Mouse (Mus musculus): Measurements from ENCODE around the gene Kifc5b.
"Not testable (repeated sequence)": the region's sequence is repeated elsewhere in the genome, so short reads cannot be mapped to it uniquely, and the experiment has no call there.

The Kifc5b gene

DNA sequence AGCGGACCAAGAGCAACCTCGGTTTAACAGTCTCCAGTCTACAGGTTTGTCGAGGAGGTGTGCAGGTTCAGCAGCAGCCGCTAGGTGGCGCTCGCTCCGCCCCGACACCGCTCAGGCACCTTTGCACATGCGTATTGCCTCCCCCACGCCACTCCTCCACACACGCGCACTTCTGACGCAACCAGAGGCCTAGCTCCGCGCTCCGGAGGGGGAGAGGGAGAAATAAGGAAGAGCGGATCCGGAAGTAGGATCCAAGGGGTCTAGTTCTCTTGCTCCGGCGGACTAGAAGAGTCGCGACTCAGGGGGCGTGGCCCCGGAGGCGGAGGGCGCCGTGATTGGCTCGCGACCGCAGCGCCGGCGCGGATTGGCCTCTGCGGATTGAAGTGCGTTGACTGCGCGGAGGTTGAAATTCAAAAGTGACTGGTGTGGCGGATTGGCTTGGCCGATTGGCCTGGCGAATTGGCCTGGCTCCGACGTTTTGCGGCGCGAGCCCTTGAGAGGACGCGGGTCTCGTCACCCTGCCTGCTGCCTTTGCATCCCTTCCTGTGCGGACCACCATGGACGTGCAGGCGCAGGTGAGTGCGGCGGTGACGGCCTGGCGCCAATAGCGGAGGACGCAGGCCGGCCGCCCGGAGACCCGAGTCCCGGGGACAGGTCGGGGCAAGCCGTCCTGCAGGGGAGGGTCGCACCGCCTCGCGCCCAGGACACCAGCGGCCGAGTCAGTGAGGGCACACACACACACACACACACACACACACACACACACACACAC is at the start of gene Kifc5b:
TSS of gene Kifc5b (plus strand) at position 381 of the 772 bp plus-strand sequence.
- DNase-seq (ENCODE audit: low read depth) = peak; percentile 100

DNA sequence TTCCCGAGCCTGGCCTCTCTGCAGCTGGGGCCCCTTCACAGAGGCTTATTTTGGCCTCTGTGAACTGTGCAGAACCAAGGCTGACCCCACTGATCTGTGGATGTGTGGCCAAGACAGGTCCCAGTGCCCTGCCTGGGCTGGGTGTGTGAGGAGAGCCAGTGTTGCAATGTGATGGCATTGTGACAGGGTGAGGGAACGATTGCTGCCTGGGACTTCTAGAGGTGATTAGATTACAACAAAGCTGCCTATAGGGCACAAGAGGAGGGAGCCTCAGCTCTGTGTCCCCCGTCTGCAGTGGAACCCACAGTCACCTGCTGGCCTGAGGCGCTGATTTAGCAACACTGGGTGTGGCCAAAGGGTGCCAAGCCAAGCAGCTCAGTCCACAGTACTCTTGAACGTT is 48.1 kb upstream of the Kifc5b start:
- no peak for DNase-seq (ENCODE audit: low read depth)

DNA sequence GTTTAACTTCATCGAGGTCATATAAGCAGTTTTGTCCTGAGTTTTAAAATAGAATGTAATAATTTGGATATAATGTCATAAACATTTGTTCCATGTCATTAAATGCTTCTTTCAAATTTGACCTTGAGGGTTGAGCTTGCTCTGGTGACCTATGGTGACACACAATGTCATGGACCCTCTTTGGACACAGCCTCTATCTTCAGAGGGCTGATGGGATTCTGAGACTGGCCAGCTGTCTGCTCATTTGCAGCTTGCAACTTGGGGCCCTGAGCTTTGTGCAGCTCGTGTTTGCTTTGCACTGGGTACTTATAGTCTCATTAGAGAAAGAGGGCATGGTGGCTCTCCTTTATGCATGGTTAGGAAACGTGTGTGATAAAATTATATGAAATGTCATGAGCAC is 44.0 kb upstream of the Kifc5b start:
- DNase-seq (ENCODE audit: low read depth) = no peak

DNA sequence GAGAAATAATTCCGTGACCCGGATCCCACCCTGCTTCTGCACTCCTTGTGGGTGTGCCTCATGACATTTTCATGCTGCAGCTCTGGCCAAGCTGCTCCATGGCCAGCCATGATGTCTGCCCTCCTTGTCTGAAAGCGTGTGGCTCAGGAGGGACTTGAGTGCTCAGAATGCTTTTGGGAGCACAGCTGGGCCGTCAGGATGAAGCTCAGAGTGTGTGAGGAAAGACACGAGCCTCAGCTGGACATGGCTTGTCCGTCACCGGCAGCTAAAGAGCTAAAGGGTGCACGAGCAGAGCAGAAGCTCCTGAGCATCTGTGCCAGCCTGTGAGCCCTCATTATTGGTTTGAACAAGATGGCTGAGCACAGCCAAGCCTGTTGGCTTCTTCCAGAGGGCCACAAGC is 43.4 kb upstream of the Kifc5b start:
- no peak for DNase-seq (ENCODE audit: low read depth)

DNA sequence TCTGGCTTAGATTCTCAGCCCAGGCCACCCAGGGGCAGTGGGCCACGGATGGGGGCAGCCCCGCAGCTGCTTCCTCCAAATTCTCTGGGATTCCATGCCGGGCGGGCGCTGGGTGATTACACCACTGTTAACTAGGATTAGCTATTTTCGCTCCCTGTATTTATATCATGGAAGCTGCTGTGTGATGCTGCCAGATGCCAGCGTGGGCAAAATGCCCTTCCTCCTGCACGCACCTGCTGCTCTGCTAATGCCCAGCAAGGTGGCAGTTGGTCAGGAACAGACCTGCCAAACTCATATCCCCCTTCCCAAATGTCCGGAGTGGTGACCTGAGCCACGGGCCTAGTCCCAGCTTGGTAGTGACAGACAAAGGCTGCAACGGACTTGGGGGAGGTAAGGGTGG is 42.3 kb upstream of the Kifc5b start:
- DNase-seq (ENCODE audit: low read depth) = no peak

DNA sequence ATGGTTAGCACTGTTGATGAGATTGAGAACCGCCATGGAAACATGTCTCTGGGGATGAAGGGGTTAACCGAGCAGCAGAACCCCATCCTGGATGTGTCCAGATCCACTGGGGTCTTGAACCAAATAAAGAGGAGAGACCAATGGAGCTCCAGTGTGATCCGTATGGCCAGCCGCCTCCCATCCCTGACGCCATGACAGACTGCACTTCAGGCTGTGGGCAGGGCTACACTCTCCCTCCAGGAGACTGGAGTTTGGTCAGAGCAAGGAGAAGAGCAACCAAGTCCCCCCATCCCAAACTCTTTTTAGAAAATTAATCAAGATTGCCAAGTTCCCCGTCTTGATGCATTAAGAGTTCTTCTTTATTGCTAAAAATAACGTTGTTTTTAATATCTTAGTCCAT is 39.0 kb upstream of the Kifc5b start:
- DNase-seq (ENCODE audit: low read depth) = no peak

DNA sequence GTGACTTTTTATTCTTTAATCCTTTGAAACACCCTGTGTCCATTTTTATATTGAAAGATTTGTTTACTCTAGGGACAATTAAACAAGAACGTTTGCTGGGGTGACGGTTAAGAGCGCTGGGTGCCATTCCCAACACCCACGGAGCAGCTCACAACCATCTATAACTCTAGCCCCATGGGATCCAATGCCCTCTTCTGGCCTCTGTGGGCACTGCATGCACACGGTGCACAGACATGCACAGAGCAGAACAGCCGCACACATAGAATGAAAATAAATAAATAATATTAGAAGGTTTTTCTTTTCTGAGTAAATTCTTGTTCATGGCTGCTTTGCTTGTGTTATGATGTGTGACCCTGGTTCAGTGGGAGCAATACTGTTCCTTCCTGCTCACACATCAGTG is 37.7 kb upstream of the Kifc5b start:
- no peak for DNase-seq (ENCODE audit: low read depth)

DNA sequence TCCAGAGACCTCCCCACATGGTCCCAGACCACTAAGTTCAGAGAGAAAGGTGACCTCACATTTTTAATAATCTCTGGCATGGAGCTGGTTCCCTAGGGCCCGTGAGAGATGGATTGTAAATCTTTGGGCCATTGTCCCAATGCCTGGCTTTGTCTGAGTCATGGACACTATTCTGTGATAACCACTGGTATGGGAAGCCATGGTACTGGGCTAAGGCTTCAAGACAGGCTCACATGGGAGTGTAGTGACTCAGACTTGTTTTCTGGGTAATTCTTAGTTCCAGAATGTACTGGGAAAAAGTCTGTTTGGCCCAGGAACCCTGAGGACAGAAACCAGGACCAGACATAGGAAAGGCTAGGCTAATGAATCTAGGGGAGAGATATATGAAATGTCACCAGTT is 34.2 kb upstream of the Kifc5b start:
- DNase-seq (ENCODE audit: low read depth) = peak; percentile 68

DNA sequence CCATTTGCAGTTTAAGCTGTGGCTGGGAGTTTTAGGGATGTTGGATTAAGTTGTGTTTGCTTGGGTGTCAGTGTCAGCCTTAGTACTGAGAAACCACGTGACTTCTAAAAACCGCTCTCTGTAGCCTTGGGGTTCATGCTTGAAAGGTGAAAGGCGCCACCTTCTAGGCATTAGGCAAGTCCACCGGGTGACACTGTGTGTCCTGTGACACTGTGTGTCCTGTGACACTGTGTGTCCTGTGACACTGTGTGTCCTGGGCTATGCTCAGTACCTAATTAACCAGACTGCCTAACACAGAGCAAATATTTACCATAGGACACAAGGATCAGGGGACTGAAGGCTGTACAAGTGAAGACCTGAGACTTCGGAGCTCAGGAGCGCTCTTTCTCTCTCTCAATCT is 33.3 kb upstream of the Kifc5b start:
- DNase-seq (ENCODE audit: low read depth) = no peak

DNA sequence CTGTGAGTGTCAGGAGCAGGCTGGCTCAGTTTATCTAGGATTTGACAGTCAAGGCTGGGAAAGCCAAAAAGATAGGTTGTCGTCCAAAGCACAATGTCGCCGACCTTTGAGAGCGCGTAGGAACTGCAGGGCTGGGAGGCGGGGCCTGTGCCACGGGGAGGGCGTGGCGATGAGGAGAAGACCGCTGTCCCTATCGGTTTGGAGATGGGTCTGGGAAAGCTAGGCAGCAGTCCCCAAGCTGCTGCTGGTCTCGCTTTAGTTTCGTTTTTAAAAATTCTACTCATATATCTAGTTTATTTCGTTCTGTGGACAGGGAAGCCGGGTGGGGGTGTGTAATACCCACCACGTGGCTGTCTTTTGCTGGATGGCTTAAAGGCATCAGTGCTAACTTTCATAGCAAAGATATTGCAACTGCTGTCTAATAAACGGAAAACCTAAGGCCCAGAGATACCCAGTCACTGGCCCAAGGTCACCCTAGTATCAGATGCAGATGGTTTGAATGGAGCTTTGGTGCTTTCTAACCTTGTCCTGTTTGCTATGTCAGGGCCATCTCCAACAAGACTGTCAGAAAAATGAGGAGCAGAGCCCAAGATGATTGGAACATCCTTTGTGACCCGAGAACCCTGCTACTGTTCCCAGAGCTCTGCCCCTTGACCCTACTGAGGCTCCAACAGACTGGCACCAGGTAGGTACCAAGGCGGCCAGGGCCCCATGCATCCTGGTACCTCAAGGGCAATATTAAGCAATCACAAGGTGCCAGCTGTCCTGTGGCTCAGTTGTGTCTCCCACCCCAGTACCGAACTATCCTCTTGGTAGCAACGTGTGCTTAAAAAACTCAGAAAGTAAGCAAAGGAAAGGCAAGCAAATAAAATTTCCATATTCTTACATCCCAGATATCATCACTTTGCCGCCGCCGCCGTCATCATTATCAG is 31.6 kb upstream of the Kifc5b start:
- peak; percentile 89 for DNase-seq (ENCODE audit: low read depth)

DNA sequence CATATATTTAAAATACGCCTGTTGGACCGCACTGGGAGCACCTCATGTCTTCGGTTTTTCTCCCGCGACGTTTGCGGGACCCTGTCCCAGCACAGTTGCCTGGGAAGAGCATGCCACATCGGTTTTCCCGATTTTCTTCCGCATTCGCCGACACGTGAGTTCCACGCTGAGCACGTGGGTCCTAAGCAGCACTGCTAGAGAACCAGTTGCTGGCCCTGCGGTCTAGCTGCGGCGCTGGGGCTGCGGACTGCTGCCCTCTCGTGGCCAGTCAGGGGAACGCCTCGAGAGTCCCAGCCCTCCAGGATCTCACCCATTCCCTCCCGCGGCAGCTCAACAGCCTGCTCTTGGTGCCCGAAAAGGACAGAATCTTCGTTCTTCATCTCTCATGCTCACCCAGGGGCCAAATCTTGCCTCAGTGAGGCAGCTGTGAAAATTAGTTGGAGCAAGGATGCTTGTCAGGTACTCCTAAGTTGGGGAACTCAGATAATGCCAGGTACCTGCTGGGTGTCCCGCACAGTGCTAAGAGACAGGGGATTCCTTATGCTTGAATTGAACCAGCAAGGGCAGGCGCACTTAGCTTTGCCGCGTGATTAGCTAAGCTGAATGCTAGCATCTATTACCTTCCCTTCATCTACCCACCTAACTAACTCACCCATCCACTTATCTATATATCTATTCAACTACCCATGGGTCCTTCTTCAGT is 30.7 kb upstream of the Kifc5b start:
- DNase-seq (ENCODE audit: low read depth) = peak; percentile 95

DNA sequence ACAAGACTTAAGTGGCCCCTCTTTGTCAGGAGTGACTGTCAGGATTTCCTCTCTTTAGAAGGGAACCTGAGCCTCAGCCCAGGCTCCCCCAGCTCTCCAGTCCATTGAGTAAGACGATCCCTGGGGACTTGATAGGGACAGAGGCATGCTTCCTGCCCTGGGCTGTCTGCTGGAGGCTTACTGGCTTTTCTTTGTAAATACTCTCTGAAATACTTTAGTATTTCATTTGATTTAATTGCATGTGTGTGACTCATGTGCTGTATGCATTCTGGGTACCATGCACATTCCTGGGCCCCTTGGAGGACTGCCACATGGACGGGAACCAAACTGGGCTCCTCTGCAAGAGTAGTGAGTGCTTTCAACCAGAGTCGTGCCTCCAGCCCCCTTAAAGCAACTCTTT is 29.0 kb upstream of the Kifc5b start:
- DNase-seq (ENCODE audit: low read depth) = peak; percentile 97

DNA sequence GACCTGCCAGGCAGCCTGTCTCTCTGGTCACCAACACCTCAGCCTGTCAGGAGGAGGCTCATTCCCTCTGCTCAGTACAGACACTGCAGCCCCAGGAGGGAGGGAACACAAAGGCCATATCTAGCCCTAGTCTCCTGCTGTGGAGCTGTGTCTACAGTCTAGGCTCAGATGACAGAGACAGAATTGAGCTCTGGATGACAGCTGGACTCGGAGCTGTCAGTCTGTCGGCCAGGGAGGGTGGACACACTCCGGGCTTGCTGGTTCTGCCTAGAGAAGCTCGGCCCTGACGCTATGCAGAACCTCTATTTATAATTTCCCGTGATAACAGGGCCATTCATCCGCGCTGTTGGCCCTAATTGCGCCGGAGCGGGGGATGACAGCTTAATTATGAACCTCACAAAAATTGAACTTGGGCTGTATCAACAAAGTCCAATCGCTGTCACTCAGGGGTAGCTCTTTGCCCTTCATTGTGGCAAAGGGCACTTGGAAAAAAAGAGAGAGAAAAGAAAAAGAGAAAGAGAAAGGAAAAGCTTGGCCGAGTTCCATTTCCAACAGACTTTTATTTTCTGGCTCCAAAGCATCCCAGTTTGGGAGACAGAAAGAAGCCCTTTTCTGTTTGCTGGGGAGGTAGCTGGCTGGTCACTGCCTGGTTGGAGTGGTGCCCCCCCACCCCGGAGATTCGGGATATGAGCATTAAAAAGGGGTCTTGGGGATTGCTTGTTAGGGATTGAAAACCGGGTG is 24.1 kb upstream of the Kifc5b start:
- DNase-seq (ENCODE audit: low read depth) = peak; percentile 54

DNA sequence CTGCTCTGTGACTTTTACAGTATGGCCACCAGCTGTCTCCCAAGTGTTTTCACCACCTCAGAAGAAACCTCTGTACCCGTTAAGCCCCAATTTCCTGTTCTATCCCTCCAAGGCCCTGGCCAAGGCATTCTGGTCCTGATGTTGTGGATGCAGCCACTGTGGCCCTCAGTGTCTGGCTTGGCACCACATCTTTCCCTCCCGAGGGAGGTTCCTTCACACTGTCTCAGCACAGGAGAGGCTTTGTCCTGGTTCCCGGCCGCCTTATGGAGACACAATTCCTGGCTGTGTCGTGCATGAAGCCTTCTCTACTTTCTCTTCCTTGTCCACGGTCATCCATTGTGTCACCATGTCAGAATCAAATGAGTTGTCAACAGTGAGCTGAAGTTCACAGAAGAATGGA is 23.4 kb upstream of the Kifc5b start:
- no peak for DNase-seq (ENCODE audit: low read depth)

DNA sequence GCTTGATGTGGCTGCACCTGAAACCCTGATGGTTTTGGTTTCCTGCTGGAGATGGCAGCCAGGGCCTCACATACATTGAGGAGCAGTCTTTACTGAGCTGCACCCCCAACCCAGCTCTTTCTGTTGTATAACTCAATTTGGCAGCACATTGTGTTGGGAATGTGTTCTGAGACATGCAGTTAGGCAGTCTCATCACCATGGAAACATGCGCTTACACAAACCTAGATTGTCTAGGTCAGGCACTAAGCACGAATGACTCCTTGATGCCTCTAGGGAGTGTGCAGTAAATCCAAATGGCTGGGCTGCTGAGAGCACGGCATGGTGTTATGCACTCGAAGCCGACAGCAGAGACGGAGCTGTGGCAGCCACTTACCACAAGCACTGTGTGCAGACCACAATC is 22.5 kb upstream of the Kifc5b start:
- DNase-seq (ENCODE audit: low read depth) = peak; percentile 63

DNA sequence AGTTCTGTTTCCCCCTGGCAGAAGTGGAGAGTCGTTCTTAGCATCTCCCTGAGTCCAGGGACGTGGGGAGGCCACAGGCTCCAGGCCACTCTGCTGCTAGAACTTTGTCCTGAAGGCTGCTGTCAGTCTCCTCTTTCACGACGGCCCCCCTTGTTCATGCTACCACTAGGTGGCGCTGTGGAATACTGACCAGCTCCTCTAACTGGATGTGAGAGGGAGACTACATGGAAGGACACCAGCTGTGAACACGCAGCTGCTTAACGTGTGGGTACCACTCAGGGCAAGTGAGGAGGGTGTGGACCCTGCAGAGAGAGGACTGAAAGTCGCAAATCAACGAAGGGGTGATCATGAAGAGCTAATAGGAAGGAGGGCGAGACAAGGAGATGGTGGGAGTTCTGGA is 21.3 kb upstream of the Kifc5b start:
- peak; percentile 76 for DNase-seq (ENCODE audit: low read depth)

DNA sequence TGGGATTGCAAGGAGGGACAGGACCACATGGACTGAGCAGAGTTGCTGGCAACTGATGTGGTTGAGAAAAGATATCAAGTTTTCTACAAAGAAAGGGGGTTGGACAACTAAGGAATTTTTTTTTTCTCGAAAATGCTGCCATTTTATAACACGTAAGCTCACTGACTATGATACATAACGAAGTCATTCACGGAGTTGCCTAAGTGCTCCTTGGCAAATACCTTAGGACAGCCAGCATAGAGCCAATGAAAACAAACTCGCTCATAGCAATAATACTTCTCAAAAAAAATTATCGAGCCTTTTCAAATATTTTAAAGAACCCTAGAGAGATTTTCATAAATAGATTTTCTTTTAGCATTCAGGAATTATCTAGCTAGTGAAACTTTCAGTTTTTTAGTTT is 16.0 kb upstream of the Kifc5b start:
- peak; percentile 84 for DNase-seq (ENCODE audit: low read depth)

DNA sequence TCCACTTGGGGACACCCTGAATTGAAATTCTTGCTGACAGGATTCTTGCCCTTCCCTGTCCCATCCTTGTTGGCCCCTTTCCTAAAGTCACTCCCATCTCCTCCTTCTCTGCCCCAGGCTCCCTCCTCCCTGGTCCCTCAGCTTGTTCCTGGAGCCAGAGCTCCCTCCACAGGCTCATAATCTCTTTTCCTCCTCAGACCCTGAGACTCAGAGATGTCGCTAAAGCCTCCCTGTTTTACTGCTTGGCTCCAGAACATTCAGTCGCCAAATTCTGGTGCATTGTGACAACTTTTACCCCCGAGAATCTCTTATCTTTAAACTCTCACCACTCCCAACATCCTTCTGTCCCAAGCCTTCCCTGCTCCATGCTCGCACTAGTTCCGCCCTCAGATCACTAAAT is 12.6 kb upstream of the Kifc5b start:
- peak; percentile 38 for DNase-seq (ENCODE audit: low read depth)

DNA sequence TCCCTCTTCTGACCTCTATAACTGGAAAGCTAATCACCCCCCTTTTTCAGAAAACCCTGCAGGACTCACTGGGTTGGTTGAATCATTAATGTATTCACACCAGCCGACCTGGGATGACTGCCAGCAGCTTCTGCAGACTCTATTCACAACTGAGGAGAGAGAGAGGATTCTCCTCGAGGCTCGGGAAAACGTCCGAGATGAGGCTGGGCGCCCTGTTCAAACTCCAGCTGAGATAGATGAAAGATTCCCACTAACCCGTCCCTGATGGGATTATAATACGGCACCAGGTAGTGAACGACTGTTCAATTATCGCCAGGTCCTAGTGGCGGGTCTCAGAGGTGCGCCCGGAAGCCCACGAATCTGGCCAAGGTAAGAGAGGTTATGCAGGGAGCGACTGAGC is 9.4 kb upstream of the Kifc5b start:
- DNase-seq (ENCODE audit: low read depth) = not testable (repeated sequence)

DNA sequence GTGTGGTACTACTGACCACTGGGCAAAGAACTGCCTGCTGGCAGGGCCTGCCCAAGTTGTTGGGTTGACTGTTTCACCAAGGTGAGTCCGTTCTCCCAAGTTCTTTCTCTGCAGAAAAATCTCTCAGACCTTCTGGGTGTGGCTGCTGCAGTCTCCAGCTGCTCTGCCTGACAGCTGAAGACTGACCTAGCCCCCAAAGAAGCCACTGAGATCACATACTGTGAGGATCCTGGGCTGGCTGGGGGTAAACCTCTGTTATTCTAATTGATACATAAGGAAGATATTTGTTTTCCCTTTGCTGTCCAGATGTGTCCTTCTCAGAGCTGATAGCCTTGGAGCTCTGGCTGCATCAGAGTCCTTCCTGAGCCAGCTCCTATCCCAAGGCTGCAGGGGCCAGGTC is 1.6 kb upstream of the Kifc5b start:
- no peak for DNase-seq (ENCODE audit: low read depth)

DNA sequence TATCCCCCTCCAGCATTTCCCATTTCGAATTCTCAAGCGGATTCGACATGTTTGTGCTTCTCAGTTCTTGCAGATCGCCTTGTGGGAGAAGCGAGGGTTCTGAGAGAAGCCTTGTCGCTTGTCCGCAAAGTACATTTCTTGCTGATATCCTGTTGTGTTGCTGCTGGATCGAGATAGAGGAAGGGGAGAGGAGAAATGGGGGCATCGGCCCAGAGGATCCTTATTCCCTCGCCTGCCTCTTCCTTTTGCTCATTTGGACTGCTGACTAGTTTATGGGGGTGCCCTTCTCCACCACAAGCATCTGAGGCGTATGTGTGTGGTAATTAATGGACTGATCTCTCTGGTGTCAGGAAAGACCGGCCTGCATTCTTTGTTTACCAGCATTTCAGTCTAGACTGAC is 669 bp downstream of the Kifc5b start:
- not testable (repeated sequence) for DNase-seq (ENCODE audit: low read depth)

DNA sequence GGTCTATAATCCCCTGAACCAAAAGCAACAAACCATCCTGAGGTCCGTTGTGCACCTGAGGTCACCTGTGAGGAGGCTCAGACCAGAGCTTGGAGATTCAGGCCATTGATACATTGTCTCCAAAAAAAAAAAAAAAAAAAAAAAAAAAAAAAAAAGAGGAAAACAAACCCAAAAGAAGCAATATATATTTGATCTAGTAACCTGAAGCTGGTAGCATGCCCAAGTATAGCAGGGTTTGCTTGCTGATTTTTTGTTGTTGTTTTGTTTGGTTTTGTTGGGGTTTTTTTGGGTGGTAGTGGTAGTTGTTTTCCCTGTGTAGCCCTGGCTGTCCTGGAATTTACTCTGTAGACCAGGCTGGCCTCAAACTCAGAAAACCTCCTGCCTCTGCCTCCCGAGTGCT is 1.5 kb downstream of the Kifc5b start:
- DNase-seq (ENCODE audit: low read depth) = no peak
